Mouse (Mus musculus): ENCODE data around the gene Lrch4.

- TF ChIP-seq CTCF (IDR thresholded peaks at IDR 0.05; ENCODE audit: extremely low read depth, insufficient read depth, insufficient read length, insufficient replicate concordance): no peak
- TF ChIP-seq POLR2A (IDR thresholded peaks at IDR 0.05; ENCODE audit: low read depth, low read length): no peak
Measured at GRCm38 (mm10) chr5:137678736-137679135, 49.8 kb downstream of the Lrch4 start.

Data from spleen, adult 2 months (tissue).